Comparison of ENCODE assay signal across 1 mouse cellular context in the genomic region with DNA sequence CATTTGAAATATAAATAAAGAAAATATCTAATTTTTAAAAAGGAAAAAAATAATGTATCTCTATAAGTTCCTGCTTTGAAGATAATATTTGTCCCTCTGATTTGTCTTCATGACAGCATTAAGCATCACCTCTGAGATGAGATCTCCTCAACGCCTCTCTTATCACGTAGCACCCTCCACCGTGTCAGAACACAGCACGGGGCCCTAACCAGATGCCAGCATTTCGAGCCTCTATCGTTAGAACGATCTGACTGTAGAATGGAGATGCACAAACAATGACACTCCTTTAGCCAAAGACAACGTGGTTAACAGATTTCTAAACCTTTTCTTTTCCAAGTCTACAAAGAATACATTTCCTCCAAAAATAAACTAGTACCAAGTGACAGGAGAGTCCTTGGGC.
TF ChIP-seq lines count a peak whose summit lies in the region.

No protein-coding gene starts in this region.

TF ChIP-seq in MEL, 35 proteins besides CTCF, POLR2A, EP300 and RAD21:
- TF ChIP-seq ELF1 (IDR thresholded peaks at IDR 0.05; ENCODE audit: low read depth, low read length) = no peak
- TF ChIP-seq MAX (IDR thresholded peaks at IDR 0.05; ENCODE audit: low read length) = no peak
- TF ChIP-seq GATA1 (IDR thresholded peaks at IDR 0.05; ENCODE audit: low read depth, low read length) = 0 out of 2 replicates have a peak, but pooled peaks have one; percentile 7
- TF ChIP-seq ZMIZ1 (IDR thresholded peaks at IDR 0.05; ENCODE audit: low read depth, low read length) = no peak
- no peak for TF ChIP-seq CHD1 (IDR thresholded peaks at IDR 0.05; ENCODE audit: low read depth, low read length)
- no peak for TF ChIP-seq MYC (IDR thresholded peaks at IDR 0.05; ENCODE audit: low read depth, low read length)
